Mouse (Mus musculus): ENCODE results near the gene Tmem97. TPM values are rescaled to one million over a fixed set of nuclear protein-coding genes. Genes with fewer than 3 reads are reported as not detected.

The Tmem97 gene
- polyA plus RNA-seq, 1 experiment from 2014 or later = 81.5 TPM

GRCm38 (mm10) chr11:78523241-78523955 is 27.2 kb downstream of the Tmem97 start:
- ATAC-seq = no peak
- Histone ChIP-seq H3K4me1 (ENCODE audit: insufficient read depth) (no peaks in the 10 kb centered on the region), H3K27me3 (ENCODE audit: insufficient read depth, low read length) (no peaks in the 10 kb centered on the region), H3K4me3 (ENCODE audit: low read depth, low read length) (no peak overlapping the region), H3K36me3 (replicated peaks; ENCODE audit: insufficient read depth, low read length) (peaks cover 77% of the 10 kb centered on the region), H3K9me3 (ENCODE audit: low read length) (no peaks in the 10 kb centered on the region), H3K27ac (ENCODE audit: low read depth) (no peak overlapping the region), H3K9ac (replicated peaks) (no peak overlapping the region), H3K4me2 (ENCODE audit: low read depth, low read length) (no peak overlapping the region)
- 88% methylated on average over 9 of the region's 9 CpGs for WGBS (ENCODE audit: insufficient replicate concordance)
- TF ChIP-seq CTCF (IDR thresholded peaks at IDR 0.05; ENCODE audit: low read depth) (no peak), EP300 (IDR thresholded peaks at IDR 0.05; ENCODE audit: low read depth) (no peak)
- no peak for DNase-seq

- Histone ChIP-seq H3K4me2 (ENCODE audit: low read depth, low read length) (no peak overlapping the region), H3K27me3 (ENCODE audit: insufficient read depth, low read length) (no peaks in the 10 kb centered on the region), H3K4me1 (ENCODE audit: insufficient read depth) (no peaks in the 10 kb centered on the region), H3K9me3 (ENCODE audit: low read length) (no peaks in the 10 kb centered on the region), H3K27ac (ENCODE audit: low read depth) (no peak overlapping the region), H3K4me3 (ENCODE audit: low read depth, low read length) (no peak overlapping the region), H3K36me3 (replicated peaks; ENCODE audit: insufficient read depth, low read length) (peaks cover 76% of the 10 kb centered on the region), H3K9ac (replicated peaks) (no peak overlapping the region)
- TF ChIP-seq EP300 (IDR thresholded peaks at IDR 0.05; ENCODE audit: low read depth) (no peak), CTCF (IDR thresholded peaks at IDR 0.05; ENCODE audit: low read depth) (peak; percentile 57)
- no peak for DNase-seq
- no peak for ATAC-seq
- 88% methylated on average over 1 of the region's 1 CpGs for WGBS (ENCODE audit: insufficient replicate concordance)
These were observed 28.0 kb downstream of the Tmem97 start for GRCm38 (mm10) chr11:78522481-78522997.

- no peak for DNase-seq
- Histone ChIP-seq H3K9ac (replicated peaks) (no peak overlapping the region), H3K27ac (ENCODE audit: low read depth) (no peak overlapping the region), H3K4me2 (ENCODE audit: low read depth, low read length) (no peak overlapping the region), H3K4me1 (ENCODE audit: insufficient read depth) (no peaks in the 10 kb centered on the region), H3K36me3 (replicated peaks; ENCODE audit: insufficient read depth, low read length) (peaks cover 75% of the 10 kb centered on the region), H3K4me3 (ENCODE audit: low read depth, low read length) (no peak overlapping the region), H3K27me3 (ENCODE audit: insufficient read depth, low read length) (no peaks in the 10 kb centered on the region), H3K9me3 (ENCODE audit: low read length) (no peaks in the 10 kb centered on the region)
- WGBS (ENCODE audit: insufficient replicate concordance) = 87% methylated on average over 3 of the region's 3 CpGs
- TF ChIP-seq EP300 (IDR thresholded peaks at IDR 0.05; ENCODE audit: low read depth) = no peak
- no peak for TF ChIP-seq CTCF (IDR thresholded peaks at IDR 0.05; ENCODE audit: low read depth)
- ATAC-seq = no peak
These were observed 28.7 kb downstream of the Tmem97 start for GRCm38 (mm10) chr11:78521880-78522279.

- no peak for TF ChIP-seq EP300 (IDR thresholded peaks at IDR 0.05; ENCODE audit: low read depth)
- no peak for TF ChIP-seq CTCF (IDR thresholded peaks at IDR 0.05; ENCODE audit: low read depth)
- H3K27me3 ChIP-seq (ENCODE audit: insufficient read depth, low read length) = no peaks in the 10 kb centered on the region
- peaks cover 2% of the 10 kb centered on the region; the same call in 1 of the 2 replicates for H3K4me1 ChIP-seq (ENCODE audit: insufficient read depth)
- peaks cover 70% of the 10 kb centered on the region for H3K36me3 ChIP-seq (replicated peaks; ENCODE audit: insufficient read depth, low read length)
- no peak overlapping the region for H3K4me2 ChIP-seq (ENCODE audit: low read depth, low read length)
- H3K9me3 ChIP-seq (ENCODE audit: low read length) = no peaks in the 10 kb centered on the region
- H3K4me3 ChIP-seq (ENCODE audit: low read depth, low read length) = no peak overlapping the region
- DNase-seq = no peak
- no peak overlapping the region for H3K27ac ChIP-seq (ENCODE audit: low read depth)
- ATAC-seq = no peak
- 90% methylated on average over 10 of the region's 10 CpGs for WGBS (ENCODE audit: insufficient replicate concordance)
- H3K9ac ChIP-seq (replicated peaks) = no peak overlapping the region
These were observed 31.6 kb downstream of the Tmem97 start for GRCm38 (mm10) chr11:78518931-78519330.

- no peak overlapping the region for H3K9ac ChIP-seq (replicated peaks)
- DNase-seq (no peak), ATAC-seq (no peak)
- H3K4me2 ChIP-seq (ENCODE audit: low read depth, low read length) = no peak overlapping the region
- H3K27me3 ChIP-seq (ENCODE audit: insufficient read depth, low read length) = no peaks in the 10 kb centered on the region
- no peak overlapping the region for H3K27ac ChIP-seq (ENCODE audit: low read depth)
- WGBS (ENCODE audit: insufficient replicate concordance) = 55% methylated on average over 2 of the region's 2 CpGs
- TF ChIP-seq EP300 (IDR thresholded peaks at IDR 0.05; ENCODE audit: low read depth) = no peak
- TF ChIP-seq CTCF (IDR thresholded peaks at IDR 0.05; ENCODE audit: low read depth) = peak; percentile 62
- H3K9me3 ChIP-seq (ENCODE audit: low read length) = no peaks in the 10 kb centered on the region
- H3K4me3 ChIP-seq (ENCODE audit: low read depth, low read length) = no peak overlapping the region
- H3K4me1 ChIP-seq (ENCODE audit: insufficient read depth) = peaks cover 27% of the 10 kb centered on the region
- H3K36me3 ChIP-seq (replicated peaks; ENCODE audit: insufficient read depth, low read length) = peaks cover 42% of the 10 kb centered on the region
These were observed 34.8 kb downstream of the Tmem97 start for GRCm38 (mm10) chr11:78515549-78516325.

DNA sequence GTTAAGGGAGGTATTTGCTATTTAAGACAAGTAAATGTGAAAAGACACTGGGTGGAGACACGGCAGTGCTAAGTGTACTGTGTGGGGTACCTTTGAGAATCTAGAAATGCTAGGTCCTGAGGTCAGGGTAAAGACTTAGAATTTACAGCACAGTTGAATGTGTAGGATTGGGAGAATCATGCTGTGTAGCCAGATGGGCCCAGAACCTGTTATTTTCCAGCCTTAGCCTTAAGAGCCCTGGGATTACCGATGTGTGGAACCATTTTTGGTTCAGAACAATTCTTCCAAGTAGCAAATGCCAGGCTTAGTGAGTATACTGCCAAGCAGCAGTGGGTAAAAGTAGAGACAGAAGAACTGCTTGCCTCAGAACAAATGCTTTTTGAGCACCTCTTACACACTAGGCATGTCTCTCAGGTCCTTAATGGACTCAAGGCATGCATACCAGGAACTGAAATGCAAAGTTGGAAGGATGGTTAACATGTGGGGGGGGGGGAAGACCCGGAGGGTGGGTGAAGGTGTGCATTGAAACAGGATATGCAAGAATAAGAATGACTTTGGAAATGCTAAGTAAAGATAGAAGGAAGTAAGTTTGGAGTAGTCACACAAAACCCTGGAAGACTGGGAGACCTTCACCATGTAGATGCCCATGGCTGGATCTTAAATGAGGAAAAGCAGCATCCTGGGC is 37.3 kb downstream of the Tmem97 start:
- H3K36me3 ChIP-seq (replicated peaks; ENCODE audit: insufficient read depth, low read length) = peaks cover 38% of the 10 kb centered on the region
- H3K4me1 ChIP-seq (ENCODE audit: insufficient read depth) = peaks cover 27% of the 10 kb centered on the region
- TF ChIP-seq CTCF (IDR thresholded peaks at IDR 0.05; ENCODE audit: low read depth) (no peak), EP300 (IDR thresholded peaks at IDR 0.05; ENCODE audit: low read depth) (no peak)
- no peaks in the 10 kb centered on the region for H3K27me3 ChIP-seq (ENCODE audit: insufficient read depth, low read length)
- H3K27ac ChIP-seq (ENCODE audit: low read depth) = 0 out of 2 replicates have a peak overlapping the region, but pooled peaks have one; percentile 7
- peak overlapping the region; percentile 94 for H3K4me2 ChIP-seq (ENCODE audit: low read depth, low read length)
- 78% methylated on average over 3 of the region's 3 CpGs for WGBS (ENCODE audit: insufficient replicate concordance)
- H3K4me3 ChIP-seq (ENCODE audit: low read depth, low read length) = peak overlapping the region; percentile 94
- no peaks in the 10 kb centered on the region for H3K9me3 ChIP-seq (ENCODE audit: low read length)
- no peak for DNase-seq
- H3K9ac ChIP-seq (replicated peaks) = peak overlapping the region; percentile 96
- ATAC-seq = no peak

All from liver, postnatal 0 days (tissue).